In genomic region chr4:119876535-119877160, GRCm38 (mm10) we compare ENCODE assay signal across 16 mouse cellular contexts.
DNase-seq lines count a peak whose midpoint lies in the region; ATAC-seq and TF ChIP-seq lines count a peak whose summit lies in the region.
"Had no signal": no experiment of that assay in that cellular context is flagged by ENCODE, and none has a peak within 500 bp of the region (broad histone marks: within the 10 kb centered on the region; RNA-seq: fewer than 3 reads in every experiment).

No protein-coding gene starts in this region.

- H3K27ac ChIP-seq in layer of hippocampus, adult 2 months = peak overlapping the region; percentile 61
- 0 out of 2 replicates have a peak overlapping the region, but pooled peaks have one; percentile 46 for H3K27ac ChIP-seq in midbrain, embryonic 10.5 days (replicated peaks)
- no peak overlapping the region for H3K27ac ChIP-seq in midbrain, embryonic 13.5 days
- H3K27ac ChIP-seq: embryonic facial prominence, embryonic 12.5 days; heart, embryonic 13.5 days had no signal

- no peak for ATAC-seq in midbrain, embryonic 13.5 days
- ATAC-seq: midbrain, embryonic 16.5 days had no signal

- 76% methylated on average over 8 of the region's 8 CpGs for WGBS in midbrain, embryonic 10.5 days
- WGBS in midbrain, embryonic 13.5 days = 66% methylated on average over 8 of the region's 8 CpGs

- H3K36me3 ChIP-seq in midbrain, embryonic 10.5 days = no peaks in the 10 kb centered on the region
- H3K36me3 ChIP-seq in midbrain, embryonic 13.5 days = no peaks in the 10 kb centered on the region
- H3K36me3 ChIP-seq: embryonic facial prominence, embryonic 12.5 days; heart, embryonic 13.5 days had no signal

- no peak for TF ChIP-seq CTCF in layer of hippocampus, adult 2 months (conservative IDR thresholded peaks at IDR 0.05)

- no peaks in the 10 kb centered on the region for H3K27me3 ChIP-seq in midbrain, embryonic 10.5 days (ENCODE audit: low read depth, poor library complexity, severe bottlenecking)
- H3K27me3 ChIP-seq in midbrain, embryonic 13.5 days = no peaks in the 10 kb centered on the region
- H3K27me3 ChIP-seq: embryonic facial prominence, embryonic 12.5 days; heart, embryonic 13.5 days had no signal

- no peak overlapping the region for H3K9ac ChIP-seq in midbrain, embryonic 13.5 days (replicated peaks)
- H3K9ac ChIP-seq: embryonic facial prominence, embryonic 12.5 days; heart, embryonic 13.5 days had no signal

- H3K9me3 ChIP-seq in midbrain, embryonic 10.5 days (replicated peaks) = no peaks in the 10 kb centered on the region
- no peaks in the 10 kb centered on the region for H3K9me3 ChIP-seq in midbrain, embryonic 13.5 days
- H3K9me3 ChIP-seq: embryonic facial prominence, embryonic 12.5 days; heart, embryonic 13.5 days had no signal

- H3K4me1 ChIP-seq in midbrain, embryonic 10.5 days = peaks cover 6% of the 10 kb centered on the region; the same call in 1 of the 2 replicates
- peaks cover 12% of the 10 kb centered on the region; the same call in 1 of the 2 replicates for H3K4me1 ChIP-seq in midbrain, embryonic 13.5 days (replicated peaks)
- H3K4me1 ChIP-seq: embryonic facial prominence, embryonic 12.5 days; heart, embryonic 13.5 days had no signal

- no peak overlapping the region for H3K4me2 ChIP-seq in midbrain, embryonic 13.5 days (replicated peaks)
- H3K4me2 ChIP-seq: embryonic facial prominence, embryonic 12.5 days; heart, embryonic 13.5 days had no signal

- peak; percentile 72 for DNase-seq in cerebellum, adult 11-12 months
- no peak for DNase-seq in cerebellum, postnatal 4 days (ENCODE audit: low spot score in 2 of 2)
- peak in 1 of 2 experiments; percentile 28 for DNase-seq in layer of hippocampus, adult 2 months (ENCODE audit: low spot score in 2 of 2)
- no peak for DNase-seq in layer of hippocampus, adult 8-10 months (ENCODE audit: low spot score in 2 of 2)
- DNase-seq in midbrain, embryonic 10.5 days (ENCODE audit: low spot score) = no peak
- DNase-seq in ovary, postnatal 14 days (ENCODE audit: low spot score) = no peak
- DNase-seq in adrenal gland, postnatal 25 days = no peak
- DNase-seq: heart, postnatal 36 days; kidney, adult 2 months; kidney, postnatal 4 days; spleen, adult 18-20 months; thymus, adult 18-20 months had no signal

- H3K4me3 ChIP-seq in layer of hippocampus, adult 2 months = no peak overlapping the region
- H3K4me3 ChIP-seq in midbrain, embryonic 10.5 days = no peak overlapping the region
- H3K4me3 ChIP-seq in midbrain, embryonic 13.5 days (replicated peaks) = no peak overlapping the region
- H3K4me3 ChIP-seq: embryonic facial prominence, embryonic 12.5 days; heart, embryonic 13.5 days had no signal
